Mouse (Mus musculus) skeletal muscle tissue, postnatal 0 days (tissue): ENCODE data around the gene Otud4. TPM values are rescaled to one million over a fixed set of nuclear protein-coding genes. Genes with fewer than 3 reads are reported as not detected.

Experiments used
- polyA plus RNA-seq: library from polyadenylated mRNA; unstranded; fragments of >200 nt; fragmentation: Nextera tagmentation; extraction: Ambion mirVana; gene quantifications from 2 replicates; pipeline ENCODE4 v1.2.1, GENCODE M21; 2015

Otud4 gene
- polyA plus RNA-seq = 9.1 and 11.4 TPM in 2 replicates

DNA sequence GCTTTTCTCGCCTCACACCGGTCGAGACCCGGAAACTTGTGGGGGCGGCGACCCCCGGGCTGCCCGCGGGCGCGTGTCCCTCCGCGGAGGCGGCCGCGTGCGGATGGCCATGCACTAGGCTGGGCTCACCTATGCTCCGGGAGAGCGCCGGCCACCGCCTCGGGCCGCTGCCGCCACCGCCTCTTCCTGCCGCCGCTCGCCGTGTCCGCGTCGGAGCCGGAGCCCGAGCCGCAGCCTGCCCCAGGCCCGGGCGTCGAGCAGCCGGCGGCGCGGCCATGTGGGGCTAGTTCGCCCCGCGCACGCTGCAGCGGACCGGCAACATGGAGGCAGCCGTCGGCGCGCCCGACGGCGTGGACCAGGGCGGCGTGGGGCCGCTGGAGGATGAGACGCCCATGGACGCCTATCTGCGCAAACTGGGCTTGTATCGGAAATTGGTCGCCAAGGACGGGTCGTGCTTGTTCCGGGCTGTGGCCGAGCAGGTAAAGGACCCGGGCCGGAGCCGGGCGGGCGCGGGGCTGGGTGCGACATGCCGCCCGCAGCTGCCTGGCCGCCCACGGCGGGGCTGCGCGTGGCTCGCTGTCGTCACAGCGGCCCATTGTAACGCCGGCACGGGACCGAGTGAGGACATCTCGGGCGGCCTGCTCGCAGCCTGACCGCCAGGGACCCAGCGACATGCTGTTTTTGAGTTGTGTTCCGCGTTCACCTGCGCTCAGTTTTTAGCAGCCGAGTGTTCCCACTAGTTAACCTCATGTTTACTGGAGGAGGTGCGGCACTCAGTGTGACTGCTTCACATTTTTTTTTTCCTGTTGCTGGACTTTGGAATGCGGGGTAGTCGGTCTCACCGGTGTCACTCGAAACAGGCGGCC is at the start of gene Otud4:
Otud4 (plus strand) TSS at position 33 of the 866 bp plus-strand sequence.

DNA sequence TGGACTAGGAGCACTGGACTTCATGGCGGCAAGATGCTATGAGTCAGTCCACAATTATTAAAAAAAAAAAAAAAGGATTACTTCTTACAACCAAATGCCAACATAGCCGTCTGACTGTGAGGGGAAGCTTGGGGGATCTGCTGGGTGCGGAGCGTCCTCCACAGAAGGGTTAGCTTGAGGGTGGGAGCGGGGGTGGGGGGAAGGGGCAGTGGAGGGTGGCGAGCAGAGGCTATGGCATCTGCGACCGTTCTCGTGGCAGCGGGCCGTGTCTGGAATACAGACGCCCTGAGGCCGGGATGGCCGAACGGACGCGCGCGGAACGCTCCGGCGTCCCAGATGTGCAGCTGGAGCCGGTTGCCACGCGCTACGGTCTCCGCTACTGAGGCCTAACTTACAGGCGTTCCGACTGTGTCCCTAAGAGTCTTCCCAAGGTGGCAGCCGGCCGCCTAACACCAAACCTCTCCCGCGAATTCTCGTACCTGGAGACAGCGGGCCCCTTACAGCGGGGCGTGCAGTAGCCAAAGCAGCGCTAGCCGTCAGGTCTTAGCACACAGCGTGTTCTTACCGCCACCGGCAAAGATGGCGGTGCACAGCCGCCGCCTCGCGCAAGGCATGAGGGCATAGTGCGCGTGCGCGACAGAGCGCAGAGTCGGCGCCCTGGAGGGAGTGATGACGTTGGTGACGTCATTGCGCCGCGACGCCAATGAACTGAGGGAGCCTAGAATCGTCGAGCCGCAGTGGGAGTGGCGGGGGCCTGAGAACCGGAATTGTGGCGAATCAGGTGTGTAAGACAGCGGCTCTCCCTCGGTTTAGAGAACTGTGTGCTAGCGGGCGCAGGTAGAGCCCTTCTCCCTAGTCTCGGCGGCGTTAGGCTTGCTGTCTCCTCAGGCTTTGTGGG is 71.9 kb downstream of the Otud4 start, which contains the start of the genes Abce1 and Anapc10:
Abce1 (minus strand) TSS at position 677 of the 898 bp plus-strand sequence.
Anapc10 (plus strand) TSS at position 757 of the 898 bp plus-strand sequence.

Other genes starting within 250 kb of the Otud4 start
- 29.5 and 30.1 TPM in 2 replicates for gene Smad1, start 240.1 kb upstream of the Otud4 start, polyA plus RNA-seq
- 31.4 and 32.6 TPM in 2 replicates for gene Abce1, start 72.1 kb downstream of the Otud4 start, polyA plus RNA-seq
- 19.7 and 21.7 TPM in 2 replicates for gene Anapc10, start 72.2 kb downstream of the Otud4 start, polyA plus RNA-seq